Mouse (Mus musculus) cortical plate, adult 2 months (tissue): Measurements from ENCODE around the gene AI837181.

ENCODE experiments used
- CTCF ChIP-seq: fragments of 200-500 bp; IDR thresholded peaks from 2 replicates; pipeline ENCODE4 v1.5.1; 2011; ENCODE audit warnings: mild to moderate bottlenecking, control low read depth, low read length; ENCODE audit not compliant: insufficient read depth; ENCODE audit errors: extremely low read depth
- POLR2A ChIP-seq: fragments of 200-500 bp; IDR thresholded peaks from 2 replicates; pipeline ENCODE4 v1.6.1; 2011; ENCODE audit warnings: mild to moderate bottlenecking, low read length, control low read depth; ENCODE audit not compliant: insufficient read depth; ENCODE audit errors: extremely low read depth

- TF ChIP-seq POLR2A = no peak
- TF ChIP-seq CTCF = no peak
Measured at GRCm38 (mm10) chr19:5423561-5423960, 1.4 kb upstream of the AI837181 start.
